Mouse (Mus musculus) splenic B cell, adult 2 months (primary cell): Measurements from ENCODE around the gene Negr1.

ENCODE experiments used
- DNase-seq: peaks from one replicate; pipeline ENCODE4 v3.0.0-alpha.2; 2011; ENCODE audit warnings: low read depth, low spot score
- H3K27me3 ChIP-seq: 2 replicates; pipeline ENCODE4 v1.6.1; 2012; ENCODE audit warnings: mild to moderate bottlenecking, low read length, moderate library complexity, mixed read lengths; ENCODE audit not compliant: control insufficient read depth, poor library complexity, insufficient read depth, severe bottlenecking
- H3K36me3 ChIP-seq: 2 replicates; pipeline ENCODE4 v1.6.1; 2012; ENCODE audit warnings: mild to moderate bottlenecking, low read length, moderate library complexity, mixed read lengths; ENCODE audit not compliant: control insufficient read depth, poor library complexity, insufficient read depth, severe bottlenecking

Negr1 gene

DNA sequence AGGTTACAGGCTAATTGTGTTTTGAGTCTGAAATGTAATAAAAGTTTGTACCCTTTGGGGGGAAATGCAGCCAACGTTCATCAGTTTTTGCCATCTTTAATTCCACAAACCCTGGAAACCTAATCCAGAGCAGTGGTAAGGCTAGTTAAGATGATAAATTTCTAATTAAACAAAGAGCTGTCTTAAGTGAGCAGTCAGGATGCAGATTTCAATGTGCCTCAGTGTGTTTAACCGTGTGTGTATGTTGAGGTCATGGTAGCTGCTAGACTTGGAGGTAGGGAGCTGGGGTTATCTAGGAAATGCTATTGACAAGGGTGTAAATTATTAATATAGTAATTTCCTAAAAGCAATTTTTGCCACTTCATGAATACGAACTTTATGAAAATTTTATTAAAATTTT is 185.9 kb downstream of the Negr1 start:
- Histone ChIP-seq H3K27me3 (no peaks in the 10 kb centered on the region), H3K36me3 (no peaks in the 10 kb centered on the region)
- no peak for DNase-seq

DNA sequence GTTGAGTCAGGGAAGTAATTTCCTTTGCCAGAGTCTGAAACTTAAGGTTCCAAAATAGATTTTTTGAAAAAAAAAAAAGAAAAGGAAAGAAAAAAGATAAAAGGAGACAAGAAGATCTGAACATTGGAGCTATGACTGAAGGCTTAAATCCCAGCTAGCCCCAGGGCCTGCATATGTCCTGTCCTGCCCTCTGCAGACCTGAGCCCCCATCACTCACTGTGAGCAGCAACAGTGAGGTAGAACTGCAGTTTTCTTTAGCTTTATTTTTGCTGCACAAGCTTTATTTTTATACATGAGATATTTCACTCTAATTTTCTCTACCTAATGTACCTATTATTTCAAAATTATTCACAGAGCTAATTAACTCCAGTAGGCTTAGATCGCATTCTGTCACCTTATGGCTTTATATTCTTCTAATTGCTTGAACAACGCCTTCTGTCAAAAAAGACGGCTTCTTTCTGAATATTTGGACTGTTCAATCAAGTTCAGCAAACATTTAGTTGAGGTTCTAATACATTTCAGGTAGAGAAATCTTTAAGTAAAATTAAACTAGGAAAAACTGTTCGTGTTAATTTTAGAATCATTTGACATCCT is 192.3 kb downstream of the Negr1 start:
- no peak for DNase-seq
- no peaks in the 10 kb centered on the region for H3K27me3 ChIP-seq
- H3K36me3 ChIP-seq = no peaks in the 10 kb centered on the region

DNA sequence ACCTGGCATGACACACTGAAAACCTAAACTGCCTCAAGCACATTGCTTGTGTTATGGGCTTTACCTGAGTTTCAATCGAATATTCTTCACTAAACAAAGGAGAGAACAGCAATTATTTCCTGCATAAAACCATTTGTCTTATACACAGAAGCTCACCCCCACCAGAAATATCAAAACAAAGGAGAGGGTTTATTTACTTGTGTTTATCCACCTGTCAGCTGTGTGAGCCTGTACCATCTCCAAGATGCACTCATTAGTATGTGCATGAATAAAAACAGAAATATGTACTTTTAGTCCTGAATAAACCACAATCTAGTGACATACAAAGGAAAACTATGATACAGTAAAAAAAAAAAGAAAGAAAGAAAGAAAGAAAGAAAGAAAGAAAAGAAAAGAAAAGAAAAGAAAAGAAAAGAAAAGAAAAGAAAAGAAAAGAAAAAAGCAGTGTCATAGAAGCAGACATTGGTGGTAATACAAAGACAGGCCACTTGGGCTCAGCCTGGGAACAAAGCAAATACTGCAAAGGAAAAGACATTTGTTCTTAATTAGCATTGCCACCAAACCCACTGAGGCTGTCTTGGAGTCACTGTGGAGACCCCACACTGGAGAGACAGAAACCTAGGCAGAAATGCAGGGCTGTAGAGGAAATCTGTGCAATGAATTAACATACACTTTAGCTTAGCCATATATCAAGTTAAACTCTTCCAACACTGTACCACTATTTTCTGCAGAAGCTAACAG is 193.4 kb downstream of the Negr1 start:
- no peaks in the 10 kb centered on the region for H3K36me3 ChIP-seq
- DNase-seq = no peak

DNA sequence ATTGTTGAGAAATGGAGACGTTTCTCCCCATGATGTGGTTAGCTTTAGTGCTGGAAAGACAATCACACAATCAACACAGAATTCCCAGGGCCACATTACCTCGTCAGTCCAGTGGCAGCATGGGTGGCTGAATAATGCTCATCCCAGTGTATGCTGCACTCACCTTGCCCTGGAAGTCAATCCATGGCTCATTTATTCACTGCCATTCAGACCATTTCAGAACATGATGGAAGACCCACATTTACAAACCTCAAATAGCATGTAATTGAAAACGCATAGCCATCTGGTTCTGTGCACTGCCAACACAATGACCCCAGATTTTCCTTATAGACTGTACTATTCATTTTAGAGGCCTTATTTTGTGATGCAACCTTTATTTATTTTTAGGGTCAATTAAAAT is 203.4 kb downstream of the Negr1 start:
- DNase-seq = no peak
- H3K27me3 ChIP-seq = no peaks in the 10 kb centered on the region
- H3K36me3 ChIP-seq = no peaks in the 10 kb centered on the region

More for the DNA sequence above, 193.4 kb downstream of the Negr1 start:
- no peaks in the 10 kb centered on the region for H3K27me3 ChIP-seq

DNA sequence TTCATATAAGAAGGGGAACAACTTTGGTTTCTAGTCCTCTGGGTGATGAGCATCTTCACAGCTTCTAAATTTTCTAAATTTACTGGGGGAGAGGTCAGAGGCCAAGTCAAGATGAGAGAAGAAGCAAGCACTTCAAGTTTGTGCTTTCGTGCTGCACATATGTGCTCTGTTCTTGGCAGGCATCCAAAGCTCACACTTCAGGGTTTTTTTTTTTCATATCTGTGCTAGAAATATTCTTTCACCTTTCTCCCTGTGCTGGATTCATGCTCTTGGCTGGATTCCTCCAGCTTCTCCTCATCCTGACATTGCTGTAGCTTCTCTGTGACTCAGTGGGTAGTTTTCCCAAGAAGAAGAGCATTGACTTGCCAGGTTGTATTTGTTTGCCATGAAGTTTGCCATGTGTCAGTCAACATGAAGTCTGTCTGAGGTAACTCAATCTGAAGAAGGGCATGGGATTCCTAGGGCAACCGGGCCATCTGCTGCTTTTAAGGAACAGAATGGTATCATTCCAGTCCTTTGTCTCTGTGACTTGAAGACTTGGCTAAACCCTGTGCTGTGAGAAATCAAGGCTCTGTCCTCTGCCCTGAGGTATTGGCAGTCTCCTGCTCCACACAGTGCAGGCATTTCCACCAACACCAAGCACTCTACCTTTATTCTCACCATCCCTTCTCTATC is 204.7 kb downstream of the Negr1 start:
- Histone ChIP-seq H3K36me3 (no peaks in the 10 kb centered on the region), H3K27me3 (no peaks in the 10 kb centered on the region)
- no peak for DNase-seq

DNA sequence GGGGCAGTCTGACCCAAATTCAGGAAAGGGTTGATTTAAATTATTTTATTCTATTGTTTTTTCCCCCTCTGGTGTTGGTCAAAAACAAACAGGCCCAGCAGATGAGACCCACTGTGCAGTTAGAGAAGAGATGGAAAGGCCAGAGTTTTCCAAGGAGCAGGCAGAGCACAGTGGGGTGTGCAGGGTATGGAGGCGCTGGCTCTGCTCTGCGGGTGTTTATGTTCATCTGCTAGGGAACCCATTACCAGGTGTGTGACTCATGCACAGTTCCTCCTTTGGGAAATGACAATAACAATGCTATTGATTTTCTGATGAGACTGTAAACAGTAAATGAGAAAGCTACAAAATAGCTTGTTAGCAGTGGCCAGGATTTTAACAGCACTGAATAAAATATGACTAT is 210.0 kb downstream of the Negr1 start:
- DNase-seq = no peak
- no peaks in the 10 kb centered on the region for H3K36me3 ChIP-seq
- no peaks in the 10 kb centered on the region for H3K27me3 ChIP-seq

DNA sequence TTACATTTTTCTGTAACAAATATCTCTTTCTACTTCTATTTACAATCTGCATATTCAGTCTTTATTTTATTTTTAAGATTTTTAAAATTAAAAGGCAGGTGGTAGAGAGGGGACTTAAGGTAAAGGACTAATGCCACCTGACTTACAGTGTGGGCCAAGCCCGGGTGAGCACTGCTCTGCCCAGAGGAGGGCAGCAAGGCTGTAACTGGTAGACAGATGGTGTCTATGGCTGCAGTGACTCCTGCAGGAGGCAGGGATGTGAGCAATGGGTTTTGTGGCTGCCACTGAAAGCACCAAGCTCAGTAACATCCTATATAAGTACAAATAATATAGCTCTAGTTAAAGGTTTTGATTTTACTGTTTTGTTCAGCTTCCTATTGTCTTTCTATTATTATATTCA is 210.5 kb downstream of the Negr1 start:
- DNase-seq = no peak
- Histone ChIP-seq H3K36me3 (no peaks in the 10 kb centered on the region), H3K27me3 (no peaks in the 10 kb centered on the region)

DNA sequence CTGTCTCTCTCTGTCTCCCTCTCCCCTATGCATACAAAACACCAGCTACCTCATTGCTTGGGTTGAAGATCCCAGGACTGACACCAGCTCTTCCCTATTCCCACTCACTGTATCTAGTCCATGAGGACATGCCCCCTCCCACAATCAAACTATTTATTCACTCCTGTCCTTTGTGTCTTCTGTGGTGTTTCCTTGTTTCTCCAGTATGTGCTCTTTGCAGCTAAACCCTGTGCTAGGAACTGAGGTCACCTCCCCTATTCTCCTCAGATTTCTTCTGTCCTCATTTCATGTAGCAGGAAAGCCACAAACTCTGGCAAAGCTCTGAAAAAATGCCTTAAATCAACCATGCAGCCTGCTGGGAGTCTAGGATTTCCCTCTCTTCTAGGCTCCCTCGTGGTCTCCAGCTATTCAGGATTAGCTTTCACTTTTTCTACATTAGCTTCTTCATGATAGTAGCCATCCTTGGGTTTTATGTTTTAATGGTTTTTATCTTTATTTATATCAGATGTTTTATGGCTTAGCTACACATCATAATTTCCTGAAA is 222.8 kb downstream of the Negr1 start:
- no peak for DNase-seq
- H3K27me3 ChIP-seq = no peaks in the 10 kb centered on the region
- H3K36me3 ChIP-seq = no peaks in the 10 kb centered on the region

DNA sequence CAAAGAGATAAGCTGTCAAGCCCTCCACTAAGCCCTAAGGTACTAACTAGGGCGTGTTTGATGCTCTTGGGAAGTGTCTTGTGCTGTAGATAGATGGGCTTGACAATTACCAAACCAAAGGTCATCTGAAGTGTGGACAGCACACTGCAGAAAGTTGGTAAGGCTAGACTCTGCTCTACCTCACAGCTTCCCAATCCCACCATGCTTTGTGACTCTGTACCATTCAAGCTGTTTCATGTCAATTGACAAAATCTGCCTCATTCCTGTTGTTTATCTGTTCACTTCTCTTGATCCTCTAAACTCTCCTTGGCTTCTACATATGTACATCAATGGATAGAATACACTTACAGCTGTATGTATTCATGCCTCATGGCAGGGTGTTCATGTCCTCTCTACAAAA is 224.8 kb downstream of the Negr1 start:
- no peaks in the 10 kb centered on the region for H3K36me3 ChIP-seq
- H3K27me3 ChIP-seq = no peaks in the 10 kb centered on the region
- no peak for DNase-seq

DNA sequence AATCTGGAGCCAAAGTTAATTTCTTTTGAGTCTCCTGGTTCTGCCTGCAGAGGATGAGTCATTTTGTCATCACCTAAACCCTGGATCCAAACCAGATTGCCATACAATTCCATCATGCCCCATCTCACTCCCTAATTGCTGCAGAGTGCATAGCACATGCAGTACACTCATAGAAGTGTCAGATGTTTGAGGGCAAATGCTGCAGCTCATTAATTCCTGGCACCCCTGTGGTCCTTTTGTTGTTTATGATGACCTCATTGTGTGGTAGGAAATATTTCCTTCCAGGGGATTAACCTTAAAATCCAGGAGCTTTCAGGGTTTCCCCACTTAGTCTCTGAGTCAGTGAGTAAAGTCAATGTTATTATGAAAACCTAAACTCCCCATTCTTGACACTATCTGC is 229.6 kb downstream of the Negr1 start:
- DNase-seq = no peak
- Histone ChIP-seq H3K27me3 (no peaks in the 10 kb centered on the region; the same call in 1 of the 2 replicates), H3K36me3 (no peaks in the 10 kb centered on the region)

DNA sequence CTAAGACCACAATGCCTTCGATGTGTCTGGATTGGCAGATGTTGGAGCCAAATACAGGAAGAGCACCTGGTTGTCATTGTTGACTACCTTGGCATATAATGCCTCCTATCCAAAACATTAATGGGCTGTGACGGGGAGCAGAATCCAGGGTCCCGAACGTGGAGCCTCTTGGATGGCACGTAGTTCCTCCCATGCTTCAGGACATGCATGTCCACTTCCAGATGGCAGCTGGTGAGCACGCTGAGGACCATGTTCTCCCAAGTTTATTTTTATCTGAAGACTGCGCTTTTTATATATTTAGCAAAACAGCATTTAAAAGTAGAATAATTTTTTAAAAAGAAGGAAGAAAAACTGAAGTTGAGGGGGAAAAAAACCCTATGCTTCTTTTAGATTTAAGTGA is 231.1 kb downstream of the Negr1 start:
- Histone ChIP-seq H3K27me3 (no peaks in the 10 kb centered on the region; the same call in 1 of the 2 replicates), H3K36me3 (no peaks in the 10 kb centered on the region)
- DNase-seq = no peak

DNA sequence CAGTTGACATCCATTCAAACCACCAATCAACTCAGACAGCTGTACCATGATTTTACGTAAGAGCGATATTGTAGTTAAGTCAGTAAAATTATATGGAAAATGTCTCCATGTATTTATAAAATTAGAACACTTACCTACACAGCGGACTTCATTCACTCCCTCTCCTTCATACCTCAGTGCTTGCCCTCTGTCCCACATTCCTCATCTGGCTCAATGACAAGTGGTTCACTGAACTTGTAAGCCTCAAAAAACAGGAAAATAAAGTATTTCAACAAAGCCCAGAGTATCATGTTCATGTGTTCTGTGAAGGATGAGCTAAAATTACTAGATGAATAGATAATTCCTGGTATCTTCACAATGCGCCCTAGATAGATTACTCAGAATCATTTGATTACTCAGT is 232.5 kb downstream of the Negr1 start:
- DNase-seq = no peak
- no peaks in the 10 kb centered on the region; the same call in 1 of the 2 replicates for H3K27me3 ChIP-seq
- H3K36me3 ChIP-seq = no peaks in the 10 kb centered on the region

DNA sequence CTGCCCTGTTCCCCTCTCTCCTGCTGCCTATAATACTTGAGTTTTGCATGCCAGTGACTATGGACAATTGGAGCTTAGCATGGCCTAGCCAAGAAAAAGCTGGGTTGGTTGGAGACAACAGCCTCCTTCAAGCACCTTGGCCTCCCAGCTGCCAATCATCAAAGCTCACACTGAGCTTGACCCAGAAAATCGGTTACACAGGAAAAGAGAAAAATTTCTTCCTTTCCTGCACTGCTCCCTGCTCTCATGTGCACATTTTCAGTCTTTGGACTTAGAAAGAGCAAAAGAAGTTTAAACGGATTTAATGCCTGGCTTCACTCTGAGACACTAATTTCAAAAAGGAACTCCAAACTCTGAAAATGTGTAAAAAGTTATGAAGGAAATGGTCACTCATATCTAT is 233.0 kb downstream of the Negr1 start:
- H3K27me3 ChIP-seq = no peaks in the 10 kb centered on the region; the same call in 1 of the 2 replicates
- H3K36me3 ChIP-seq = no peaks in the 10 kb centered on the region
- DNase-seq = no peak

DNA sequence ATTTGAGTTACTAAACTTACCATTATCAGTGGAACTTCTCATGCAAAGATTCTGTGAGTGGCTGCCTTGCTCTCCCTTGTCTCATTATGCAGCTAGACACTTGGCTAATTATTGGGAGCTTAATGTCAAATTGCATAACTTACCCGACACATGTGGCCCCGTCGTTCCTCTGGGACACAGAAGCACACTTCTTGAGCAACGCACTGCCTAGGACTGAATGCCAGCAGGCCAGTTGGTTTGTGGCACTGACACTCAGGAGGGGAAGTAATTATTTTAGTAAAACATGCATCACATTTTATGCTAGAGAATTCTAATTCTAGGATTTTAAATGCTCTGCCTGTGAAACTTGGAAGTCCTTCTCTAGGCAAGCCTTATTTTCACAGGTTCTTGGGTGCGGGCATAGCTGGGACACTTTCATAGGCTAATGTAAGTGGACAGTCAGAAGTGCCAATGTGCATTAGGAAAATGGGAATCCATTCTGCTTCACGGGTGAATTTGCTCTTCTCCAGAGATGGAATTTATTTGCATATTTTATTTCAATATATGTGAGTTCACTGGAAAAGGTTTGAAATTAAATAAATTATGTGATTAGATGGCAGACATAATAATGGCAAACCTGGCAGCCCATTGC is 234.6 kb downstream of the Negr1 start:
- no peak for DNase-seq
- no peaks in the 10 kb centered on the region for H3K36me3 ChIP-seq
- H3K27me3 ChIP-seq = no peaks in the 10 kb centered on the region; the same call in 1 of the 2 replicates

DNA sequence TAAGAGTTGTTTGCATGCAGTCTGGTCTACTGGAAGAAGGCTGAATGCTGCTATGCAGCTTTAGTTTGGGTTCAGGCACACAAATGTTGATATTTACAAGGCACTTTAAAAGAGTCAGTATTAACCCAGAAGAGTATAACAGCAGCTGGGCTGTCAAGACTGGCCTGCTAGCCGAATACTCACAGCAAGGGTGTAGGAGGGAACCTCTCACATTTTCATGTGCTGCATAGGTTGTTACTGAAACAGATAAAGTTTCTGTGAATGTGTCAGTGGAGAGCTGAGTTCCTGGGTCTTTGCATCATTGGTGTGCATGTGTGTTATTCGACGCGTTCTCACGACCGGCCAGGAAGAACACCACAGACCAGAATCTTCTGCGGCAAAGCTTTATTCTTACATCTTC is 237.6 kb downstream of the Negr1 start:
- DNase-seq = no peak
- Histone ChIP-seq H3K36me3 (no peaks in the 10 kb centered on the region), H3K27me3 (no peaks in the 10 kb centered on the region; the same call in 1 of the 2 replicates)
